Mouse (Mus musculus) olfactory bulb, adult 2 months (tissue): ENCODE data around the gene Cenpx.

Experiments
- CTCF ChIP-seq: fragments of 200-500 bp; IDR thresholded peaks from 2 replicates; pipeline ENCODE4 v1.5.1; 2012; ENCODE audit warnings: low read depth, mild to moderate bottlenecking, low read length, moderate library complexity; ENCODE audit not compliant: insufficient read depth
- POLR2A ChIP-seq: fragments of 200-500 bp; IDR thresholded peaks from 2 replicates; pipeline ENCODE4 v1.6.1; 2012; ENCODE audit warnings: mild to moderate bottlenecking, low read depth, low read length, moderate library complexity; ENCODE audit not compliant: insufficient read depth

GRCm38 (mm10) chr11:120723509-120723908 is 10.0 kb upstream of the Cenpx start:
- TF ChIP-seq CTCF (no peak), POLR2A (no peak)
